Mouse (Mus musculus): ENCODE measurements at regions not wholly inside any gene's neighbourhood (a gene's known extent, or its start where the extent isn't known, plus 50 kb on each side); places are given as distances from the start of the nearest gene placed in this dataset.

DNA sequence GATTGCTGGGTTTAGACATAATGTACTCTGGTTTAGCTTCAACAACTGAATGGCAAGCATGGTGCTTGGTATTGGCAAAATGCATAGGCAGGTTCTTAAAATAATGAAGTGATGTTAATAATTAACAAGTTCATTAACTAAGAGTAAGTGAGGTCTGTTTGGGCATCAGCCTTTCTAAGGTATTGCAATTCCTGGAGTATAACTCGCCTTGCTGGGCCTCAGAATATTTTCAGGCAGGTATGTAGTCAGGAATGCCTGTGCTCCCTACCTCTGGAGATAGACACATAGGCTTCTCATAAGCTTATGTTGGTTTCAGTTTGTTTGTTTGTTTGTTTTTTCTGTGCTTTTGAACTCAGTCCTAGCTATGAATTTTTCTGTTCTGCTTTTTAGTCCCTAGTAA lies 731.0 kb upstream of the A1bg start:
- TF ChIP-seq TBP (conservative IDR thresholded peaks at IDR 0.05; ENCODE audit: low read depth, low read length) (no peak), MYC (IDR thresholded peaks at IDR 0.05; ENCODE audit: low read depth, low read length) (no peak), KAT2A (IDR thresholded peaks at IDR 0.05; ENCODE audit: insufficient replicate concordance, low read length) (no peak), MAX (IDR thresholded peaks at IDR 0.05; ENCODE audit: low read length) (no peak), ELF1 (IDR thresholded peaks at IDR 0.05; ENCODE audit: low read depth, low read length) (no peak), GABPA (IDR thresholded peaks at IDR 0.05; ENCODE audit: insufficient replicate concordance, low read depth, low read length) (no peak), ETS1 (conservative IDR thresholded peaks at IDR 0.05; ENCODE audit: low read depth, low read length) (no peak), NELFE (IDR thresholded peaks at IDR 0.05; ENCODE audit: low read depth, low read length) (no peak), RAD21 (IDR thresholded peaks at IDR 0.05; ENCODE audit: low read depth, low read length) (no peak), ZC3H11A (IDR thresholded peaks at IDR 0.05; ENCODE audit: low read depth, low read length) (no peak), USF2 (conservative IDR thresholded peaks at IDR 0.05; ENCODE audit: low read depth, low read length) (no peak), ZKSCAN1 (IDR thresholded peaks at IDR 0.05; ENCODE audit: borderline replicate concordance, low read depth, low read length) (no peak), E2F4 (IDR thresholded peaks at IDR 0.05; ENCODE audit: insufficient replicate concordance, low read depth, low read length) (no peak), PAX5 (IDR thresholded peaks at IDR 0.05; ENCODE audit: low read length) (no peak), POLR2AphosphoS2 (IDR thresholded peaks at IDR 0.05; ENCODE audit: low read depth, low read length) (no peak), RCOR1 (conservative IDR thresholded peaks at IDR 0.05; ENCODE audit: low read depth, low read length) (no peak), ZMIZ1 (IDR thresholded peaks at IDR 0.05; ENCODE audit: low read depth, low read length) (no peak), MAZ (IDR thresholded peaks at IDR 0.05; ENCODE audit: low read depth, low read length) (no peak)
- no peak for DNase-seq (ENCODE audit: extremely low read depth)
- Histone ChIP-seq H3K36me3 (replicated peaks in 1 of 2; ENCODE audit: control insufficient read depth in 1 of 2, insufficient read depth in 1 of 2, low read length in 1 of 2) (no peaks in the 10 kb centered on the region), H3K79me2 (replicated peaks; ENCODE audit: control insufficient read depth, extremely low read depth, insufficient read depth, poor library complexity, severe bottlenecking) (no peaks in the 10 kb centered on the region), H3K27ac (ENCODE audit: insufficient read depth, low read depth) (no peak overlapping the region), H3K27me3 (replicated peaks) (no peaks in the 10 kb centered on the region), H3K9me3 (replicated peaks; ENCODE audit: low read length) (no peaks in the 10 kb centered on the region), H3K9ac (ENCODE audit: insufficient read depth, low read depth) (no peak overlapping the region), H3K4me3 (replicated peaks in 1 of 3; ENCODE audit: low read depth in 2 of 3, low read length in 2 of 3, poor library complexity in 1 of 3) (no peak overlapping the region), H3K4me2 (ENCODE audit: insufficient read depth, low read depth, poor library complexity, severe bottlenecking) (no peak overlapping the region), H3K4me1 (ENCODE audit: control insufficient read depth in 1 of 2, insufficient read depth in 2 of 2) (0 out of 4 replicates have a peak, but pooled peaks cover 0 to 2% of the 10 kb centered on the region in 2 experiments)
- in situ Hi-C loops (cut with MboI; ENCODE audit: low pct_ligation_motif_present, low pct_unique_long_range_greater_than_20kb, low sequenced_read_pairs) (no loop called here), dilution Hi-C loops (cut with MboI; ENCODE audit: extremely low pct_ligation_motif_present, extremely low pct_unique_long_range_greater_than_20kb, low sequenced_read_pairs) (no loop called here)

DNA sequence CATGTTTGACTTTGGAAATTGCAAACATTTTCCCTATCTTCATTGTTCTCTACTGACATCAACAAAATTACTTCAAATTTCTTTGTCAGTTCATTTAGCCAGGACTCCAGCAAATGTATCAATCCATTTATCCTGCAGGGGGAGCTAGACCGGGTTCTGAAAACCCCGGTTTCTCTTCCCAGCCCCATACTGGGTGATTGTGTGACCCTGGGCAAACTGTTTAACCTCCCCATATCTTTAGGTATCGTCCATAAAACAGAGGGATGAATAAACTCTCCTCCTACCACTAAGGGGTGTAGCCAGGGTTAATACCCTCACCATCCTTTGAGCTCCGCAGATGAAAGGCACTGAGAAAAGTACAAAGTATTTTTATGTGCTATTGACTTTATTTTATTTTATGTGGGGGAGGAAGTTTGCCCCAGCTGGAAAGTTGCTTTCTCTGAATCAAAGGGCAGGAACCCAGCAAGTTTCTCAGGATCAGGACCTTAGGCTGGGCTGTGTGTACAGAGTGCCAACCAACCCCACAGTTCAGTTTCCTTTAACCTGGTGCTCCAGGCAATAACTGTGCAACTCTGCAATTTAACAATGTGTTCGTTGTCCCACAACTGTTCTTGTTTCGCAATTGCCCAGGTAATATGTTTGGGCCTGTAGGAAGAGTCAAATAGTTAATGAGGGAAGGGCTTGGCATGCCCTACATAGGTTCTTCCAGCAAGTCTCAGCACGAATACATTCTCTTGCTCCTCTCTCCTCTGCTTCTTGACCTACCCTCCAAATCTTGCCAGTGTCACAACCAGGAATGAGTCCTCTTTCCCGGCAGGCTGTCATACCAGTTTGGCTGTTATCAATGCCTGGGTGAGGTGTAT lies 696.1 kb upstream of the A1bg start:
- Histone ChIP-seq H3K27me3 (replicated peaks) (no peaks in the 10 kb centered on the region), H3K4me1 (ENCODE audit: control insufficient read depth in 1 of 2, insufficient read depth in 2 of 2) (no peaks in the 10 kb centered on the region), H3K4me3 (replicated peaks in 1 of 3; ENCODE audit: low read depth in 2 of 3, low read length in 2 of 3, poor library complexity in 1 of 3) (no peak overlapping the region), H3K36me3 (replicated peaks in 1 of 2; ENCODE audit: control insufficient read depth in 1 of 2, insufficient read depth in 1 of 2, low read length in 1 of 2) (no peaks in the 10 kb centered on the region), H3K9me3 (replicated peaks; ENCODE audit: low read length) (no peaks in the 10 kb centered on the region), H3K27ac (ENCODE audit: insufficient read depth, low read depth) (no peak overlapping the region), H3K9ac (ENCODE audit: insufficient read depth, low read depth) (no peak overlapping the region), H3K4me2 (ENCODE audit: insufficient read depth, low read depth, poor library complexity, severe bottlenecking) (no peak overlapping the region), H3K79me2 (replicated peaks; ENCODE audit: control insufficient read depth, extremely low read depth, insufficient read depth, poor library complexity, severe bottlenecking) (no peaks in the 10 kb centered on the region)
- dilution Hi-C loops (cut with MboI; ENCODE audit: extremely low pct_ligation_motif_present, extremely low pct_unique_long_range_greater_than_20kb, low sequenced_read_pairs) (no loop called here), in situ Hi-C loops (cut with MboI; ENCODE audit: low pct_ligation_motif_present, low pct_unique_long_range_greater_than_20kb, low sequenced_read_pairs) (no loop called here)
- peak; percentile 23 for DNase-seq (ENCODE audit: extremely low read depth)
- no peak for TF ChIP-seq ZKSCAN1 (IDR thresholded peaks at IDR 0.05; ENCODE audit: borderline replicate concordance, low read depth, low read length)
- TF ChIP-seq POLR2A (IDR thresholded peaks at IDR 0.05; ENCODE audit: low read depth, low read length): no peak
- no peak for TF ChIP-seq CHD1 (IDR thresholded peaks at IDR 0.05; ENCODE audit: low read depth, low read length)
- peak; percentile 14 for TF ChIP-seq RAD21 (IDR thresholded peaks at IDR 0.05; ENCODE audit: low read depth, low read length)
- peak; percentile 36 to 62; a peak in 3 of 4 replicates for TF ChIP-seq CTCF (conservative IDR thresholded peaks at IDR 0.05 in 1 of 2, IDR thresholded peaks at IDR 0.05 in 1 of 2; ENCODE audit: low read depth in 2 of 2, low read length in 2 of 2)
- TF ChIP-seq KAT2A (IDR thresholded peaks at IDR 0.05; ENCODE audit: insufficient replicate concordance, low read length): no peak
- TF ChIP-seq SMC3 (IDR thresholded peaks at IDR 0.05; ENCODE audit: low read depth, low read length): peak; percentile 50
- TF ChIP-seq NELFE (IDR thresholded peaks at IDR 0.05; ENCODE audit: low read depth, low read length): no peak

All from CH12.LX (cell line).